Mouse (Mus musculus) midbrain, embryonic 14.5 days (tissue): ENCODE data around the gene Tmem19. TPM values are rescaled to one million over a fixed set of nuclear protein-coding genes. Genes with fewer than 3 reads are reported as not detected.

ENCODE experiments used
- ATAC-seq: fragments of 200-750 bp; cut with Nextera tagmentation; 2 replicates; pipeline ENCODE4 v1.8.0; 2017; ENCODE audit warnings: moderate number of reproducible peaks, moderate library complexity; ENCODE audit not compliant: low FRiP score, low TSS enrichment
- DNase-seq: peaks from one replicate; pipeline ENCODE4 v3.0.0-alpha.2; 2015
- H3K27ac ChIP-seq: fragments of 300-500 bp; sonication (generic); replicated peaks from 2 replicates; pipeline ENCODE4 v1.5.1; 2014; ENCODE audit warnings: mild to moderate bottlenecking, low read depth, low read length, moderate library complexity
- H3K27me3 ChIP-seq: fragments of 300-500 bp; sonication (generic); 2 replicates; pipeline ENCODE4 v1.6.1; 2014; ENCODE audit warnings: low read length, control low read depth, mixed read lengths; ENCODE audit not compliant: control insufficient read depth, insufficient read depth
- H3K36me3 ChIP-seq: fragments of 300-500 bp; sonication (generic); 2 replicates; pipeline ENCODE4 v1.6.1; 2014; ENCODE audit warnings: low read length, control low read depth; ENCODE audit not compliant: control insufficient read depth, insufficient read depth
- H3K4me1 ChIP-seq: fragments of 300-500 bp; sonication (generic); 2 replicates; pipeline ENCODE4 v1.6.1; 2014; ENCODE audit warnings: mild to moderate bottlenecking, antibody characterized with exemption, low read length, control low read depth; ENCODE audit not compliant: control insufficient read depth, insufficient read depth
- H3K4me2 ChIP-seq: fragments of 300-500 bp; sonication (generic); 2 replicates; pipeline ENCODE4 v1.6.1; 2014; ENCODE audit warnings: mild to moderate bottlenecking, low read length, moderate library complexity
- H3K4me3 ChIP-seq: fragments of 300-500 bp; sonication (generic); replicated peaks from 2 replicates; pipeline ENCODE4 v1.5.1; 2014; ENCODE audit warnings: low read depth, low read length
- H3K9ac ChIP-seq: fragments of 300-500 bp; sonication (generic); replicated peaks from 2 replicates; pipeline ENCODE4 v1.6.1; 2014; ENCODE audit warnings: mild to moderate bottlenecking, low read length, moderate library complexity
- H3K9me3 ChIP-seq: fragments of 300-500 bp; sonication (generic); 2 replicates; pipeline ENCODE4 v1.6.1; 2016; ENCODE audit warnings: low read length, control low read depth, mixed read lengths; ENCODE audit not compliant: control insufficient read depth
- WGBS: fragments of 180-500 bp; shearing (Covaris S2); extraction: QIAGEN DNeasy Blood & Tissue Kit; methylation state at CpG from one replicate; pipeline ENCODE4 v1.1.7; 2014; 5-methylcytosine and 5-hydroxymethylcytosine counted together
- polyA plus RNA-seq: library from polyadenylated mRNA; unstranded; fragments of >200 nt; fragmentation: Nextera tagmentation; extraction: Ambion mirVana; gene quantifications from 2 replicates; pipeline ENCODE4 v1.2.1, GENCODE M21; 2014

Tmem19 gene
- polyA plus RNA-seq, 1 experiment from 2014 or later = 43.3 TPM

- Histone ChIP-seq H3K36me3 (peaks cover 16% of the 10 kb centered on the region), H3K27me3 (no peaks in the 10 kb centered on the region), H3K9ac (no peak overlapping the region), H3K4me1 (no peaks in the 10 kb centered on the region), H3K9me3 (no peaks in the 10 kb centered on the region), H3K4me3 (no peak overlapping the region), H3K4me2 (no peak overlapping the region), H3K27ac (no peak overlapping the region)
- WGBS = 90% methylated on average over 6 of the region's 6 CpGs
- no peak for DNase-seq
- ATAC-seq = no peak
Observed at GRCm38 (mm10) chr10:115355016-115355415, 7.3 kb downstream of the Tmem19 start.

GRCm38 (mm10) chr10:115354553-115354952 lies 7.7 kb downstream of the Tmem19 start:
- 53% methylated on average over 6 of the region's 6 CpGs for WGBS
- DNase-seq (peak; percentile 10), ATAC-seq (no peak)

GRCm38 (mm10) chr10:115350810-115351397 lies 11.4 kb downstream of the Tmem19 start:
- H3K27ac ChIP-seq = no peak overlapping the region
- WGBS = 85% methylated on average over 2 of the region's 2 CpGs
- H3K4me1 ChIP-seq = no peaks in the 10 kb centered on the region
- no peak for DNase-seq
- H3K4me2 ChIP-seq = no peak overlapping the region
- no peak for ATAC-seq
- no peaks in the 10 kb centered on the region for H3K27me3 ChIP-seq
- no peak overlapping the region for H3K9ac ChIP-seq
- H3K36me3 ChIP-seq = peaks cover 15% of the 10 kb centered on the region
- H3K9me3 ChIP-seq = no peaks in the 10 kb centered on the region
- H3K4me3 ChIP-seq = no peak overlapping the region

More at GRCm38 (mm10) chr10:115354553-115354952, 7.7 kb downstream of the Tmem19 start:
- Histone ChIP-seq H3K4me2 (no peak overlapping the region), H3K4me3 (no peak overlapping the region), H3K4me1 (no peaks in the 10 kb centered on the region), H3K27me3 (no peaks in the 10 kb centered on the region), H3K27ac (no peak overlapping the region), H3K9me3 (no peaks in the 10 kb centered on the region), H3K36me3 (peaks cover 16% of the 10 kb centered on the region), H3K9ac (no peak overlapping the region)

- no peaks in the 10 kb centered on the region for H3K27me3 ChIP-seq
- no peak overlapping the region for H3K9ac ChIP-seq
- no peak overlapping the region for H3K27ac ChIP-seq
- DNase-seq (no peak), ATAC-seq (no peak)
- H3K9me3 ChIP-seq = no peaks in the 10 kb centered on the region
- H3K36me3 ChIP-seq = peaks cover 17% of the 10 kb centered on the region
- no peak overlapping the region for H3K4me2 ChIP-seq
- 93% methylated on average over 7 of the region's 7 CpGs for WGBS
- no peak overlapping the region for H3K4me3 ChIP-seq
- no peaks in the 10 kb centered on the region for H3K4me1 ChIP-seq
Observed at GRCm38 (mm10) chr10:115349509-115349908, 12.8 kb downstream of the Tmem19 start.

- Histone ChIP-seq H3K9ac (no peak overlapping the region), H3K4me3 (no peak overlapping the region), H3K4me1 (no peaks in the 10 kb centered on the region), H3K36me3 (peaks cover 17% of the 10 kb centered on the region), H3K27ac (no peak overlapping the region), H3K4me2 (no peak overlapping the region), H3K27me3 (no peaks in the 10 kb centered on the region), H3K9me3 (no peaks in the 10 kb centered on the region)
- WGBS = 75% methylated on average over 10 of the region's 10 CpGs
- ATAC-seq (no peak), DNase-seq (no peak)
Observed at GRCm38 (mm10) chr10:115349029-115349428, 13.3 kb downstream of the Tmem19 start.

GRCm38 (mm10) chr10:115348131-115348530 lies 14.2 kb downstream of the Tmem19 start:
- H3K27ac ChIP-seq = no peak overlapping the region
- H3K4me2 ChIP-seq = no peak overlapping the region
- no peaks in the 10 kb centered on the region for H3K27me3 ChIP-seq
- DNase-seq (no peak), ATAC-seq (no peak)
- no peaks in the 10 kb centered on the region for H3K9me3 ChIP-seq
- no peaks in the 10 kb centered on the region for H3K4me1 ChIP-seq
- no peak overlapping the region for H3K9ac ChIP-seq
- no peak overlapping the region for H3K4me3 ChIP-seq
- 81% methylated on average over 6 of the region's 6 CpGs for WGBS
- H3K36me3 ChIP-seq = peaks cover 26% of the 10 kb centered on the region

- H3K4me3 ChIP-seq = no peak overlapping the region
- no peak overlapping the region for H3K9ac ChIP-seq
- H3K27ac ChIP-seq = no peak overlapping the region
- H3K4me2 ChIP-seq = no peak overlapping the region
- DNase-seq = no peak
- H3K4me1 ChIP-seq = no peaks in the 10 kb centered on the region
- H3K27me3 ChIP-seq = no peaks in the 10 kb centered on the region
- H3K9me3 ChIP-seq = no peaks in the 10 kb centered on the region
- ATAC-seq = no peak
- peaks cover 40% of the 10 kb centered on the region for H3K36me3 ChIP-seq
Observed at GRCm38 (mm10) chr10:115346444-115346843, 15.9 kb downstream of the Tmem19 start.

- DNase-seq (no peak), ATAC-seq (no peak)
- no peak overlapping the region for H3K27ac ChIP-seq
- H3K4me2 ChIP-seq = no peak overlapping the region
- no peak overlapping the region for H3K9ac ChIP-seq
- 95% methylated on average over 4 of the region's 4 CpGs for WGBS
- peaks cover 69% of the 10 kb centered on the region for H3K36me3 ChIP-seq
- H3K27me3 ChIP-seq = no peaks in the 10 kb centered on the region
- H3K4me3 ChIP-seq = no peak overlapping the region
- no peaks in the 10 kb centered on the region for H3K4me1 ChIP-seq
- H3K9me3 ChIP-seq = no peaks in the 10 kb centered on the region
Observed at GRCm38 (mm10) chr10:115342771-115343425, 19.4 kb downstream of the Tmem19 start.

- DNase-seq (no peak), ATAC-seq (no peak)
- Histone ChIP-seq H3K27me3 (no peaks in the 10 kb centered on the region), H3K9ac (no peak overlapping the region), H3K4me1 (no peaks in the 10 kb centered on the region), H3K9me3 (no peaks in the 10 kb centered on the region), H3K27ac (no peak overlapping the region), H3K4me3 (no peak overlapping the region), H3K36me3 (peaks cover 53% of the 10 kb centered on the region), H3K4me2 (no peak overlapping the region)
- 93% methylated on average over 7 of the region's 7 CpGs for WGBS
Observed at GRCm38 (mm10) chr10:115339820-115340328, 22.4 kb downstream of the Tmem19 start.
